ENCODE assay signal across 8 mouse cellular contexts in genomic region chr8:71741687-71742114, GRCm38 (mm10). TPM values are rescaled to one million over a fixed set of nuclear protein-coding genes. Genes with fewer than 3 reads are reported as not detected.
DNase-seq lines count a peak whose midpoint lies in the region; ATAC-seq and TF ChIP-seq lines count a peak whose summit lies in the region.

No protein-coding gene starts in this region.

- peak; percentile 24 for DNase-seq in adrenal gland, adult 2 months
- no peak for DNase-seq in adrenal gland, postnatal 4 days (ENCODE audit: low spot score in 2 of 2)
- DNase-seq in ZHBTc4 (ENCODE audit: low read depth, low spot score), result peak; percentile 95
- DNase-seq in intestine, embryonic 14.5 days (ENCODE audit: low spot score), result no peak
- DNase-seq in lung, embryonic 14.5 days, result peak; percentile 60
- no peak for DNase-seq in gastrocnemius, postnatal 14 days
- no peak for DNase-seq in layer of hippocampus, postnatal 36 days

- no peak overlapping the region for H3K4me3 ChIP-seq in intestine, embryonic 14.5 days (ENCODE audit: low read depth, low read length)
- peak overlapping the region; percentile 8; the same call in 1 of the 2 replicates for H3K4me3 ChIP-seq in lung, embryonic 14.5 days (ENCODE audit: low read depth, low read length)
- peak overlapping the region; percentile 0; the same call in 1 of the 2 replicates for H3K4me3 ChIP-seq in stomach, embryonic 16.5 days (replicated peaks; ENCODE audit: low read length)

- intact Hi-C loops in gastrocnemius, postnatal 14 days (cut with DNase I; ENCODE audit: low total_unique reads), result no loop called here

- H3K36me3 ChIP-seq in intestine, embryonic 14.5 days (ENCODE audit: control insufficient read depth, insufficient read depth, low read length), result no peaks in the 10 kb centered on the region
- no peaks in the 10 kb centered on the region for H3K36me3 ChIP-seq in lung, embryonic 14.5 days (ENCODE audit: insufficient read depth)
- no peaks in the 10 kb centered on the region for H3K36me3 ChIP-seq in stomach, embryonic 16.5 days (ENCODE audit: control insufficient read depth, insufficient read depth, low read length)

- no peak overlapping the region for H3K27ac ChIP-seq in intestine, embryonic 14.5 days (ENCODE audit: low read depth)
- no peak overlapping the region for H3K27ac ChIP-seq in lung, embryonic 14.5 days (ENCODE audit: low read depth)
- no peak overlapping the region for H3K27ac ChIP-seq in stomach, embryonic 16.5 days (ENCODE audit: low read length)

- no peaks in the 10 kb centered on the region for H3K4me1 ChIP-seq in intestine, embryonic 14.5 days (replicated peaks; ENCODE audit: control insufficient read depth, insufficient read depth, low read length)
- no peaks in the 10 kb centered on the region for H3K4me1 ChIP-seq in lung, embryonic 14.5 days (ENCODE audit: insufficient read depth)
- no peaks in the 10 kb centered on the region for H3K4me1 ChIP-seq in stomach, embryonic 16.5 days (ENCODE audit: control insufficient read depth, insufficient read depth, low read length)

- H3K9ac ChIP-seq in intestine, embryonic 14.5 days (ENCODE audit: low read length), result no peak overlapping the region
- H3K9ac ChIP-seq in lung, embryonic 14.5 days, result no peak overlapping the region
- no peak overlapping the region for H3K9ac ChIP-seq in stomach, embryonic 16.5 days (ENCODE audit: low read length)

- H3K4me2 ChIP-seq in intestine, embryonic 14.5 days (ENCODE audit: low read length), result peak overlapping the region; percentile 34
- peak overlapping the region; percentile 53 for H3K4me2 ChIP-seq in lung, embryonic 14.5 days
- peak overlapping the region; percentile 42 for H3K4me2 ChIP-seq in stomach, embryonic 16.5 days (ENCODE audit: low read depth, low read length)

- H3K27me3 ChIP-seq in intestine, embryonic 14.5 days (replicated peaks; ENCODE audit: control insufficient read depth, insufficient read depth, low read length), result no peaks in the 10 kb centered on the region
- H3K27me3 ChIP-seq in lung, embryonic 14.5 days (ENCODE audit: insufficient read depth, low read length), result no peaks in the 10 kb centered on the region
- H3K27me3 ChIP-seq in stomach, embryonic 16.5 days (ENCODE audit: control insufficient read depth, insufficient read depth, low read length), result no peaks in the 10 kb centered on the region

- H3K9me3 ChIP-seq in intestine, embryonic 14.5 days (ENCODE audit: control insufficient read depth, low read length), result no peaks in the 10 kb centered on the region
- no peaks in the 10 kb centered on the region for H3K9me3 ChIP-seq in lung, embryonic 14.5 days (ENCODE audit: low read depth, low read length)
- H3K9me3 ChIP-seq in stomach, embryonic 16.5 days (replicated peaks; ENCODE audit: control insufficient read depth, low read length), result no peaks in the 10 kb centered on the region

- no peak for TF ChIP-seq CTCF in lung, embryonic 14.5 days (IDR thresholded peaks at IDR 0.05; ENCODE audit: low read depth)

- peak; percentile 65 for ATAC-seq in intestine, embryonic 14.5 days (replicated peaks; ENCODE audit: low FRiP score, low TSS enrichment, low read depth)
- ATAC-seq in lung, embryonic 14.5 days (ENCODE audit: insufficient read depth), result peak; percentile 83
- ATAC-seq in stomach, embryonic 16.5 days (ENCODE audit: insufficient read depth, low FRiP score), result peak; percentile 61; the same call in 1 of the 2 replicates

- 5% methylated on average over 19 of the region's 19 CpGs for WGBS in intestine, embryonic 14.5 days
- WGBS in lung, embryonic 14.5 days, result 5% methylated on average over 19 of the region's 19 CpGs
- WGBS in stomach, embryonic 16.5 days, result 4% methylated on average over 19 of the region's 19 CpGs

RNA-seq across cellular contexts. Expression of gene Fcho1, which starts 16.2 kb away (rescaled TPM):
- total RNA-seq in adrenal gland, adult 2 months (2021), result 1 to 10 TPM; 1.8 to 2.7 TPM
- 8.2 and 10.6 TPM in 2 replicates for polyA plus RNA-seq in adrenal gland, adult 2 months (2012; rRNA removed)
- 1 to 10 TPM; 8.4 to 9.8 TPM for total RNA-seq in adrenal gland, postnatal 4 days (2021)
- polyA plus RNA-seq in intestine, embryonic 14.5 days (2014; fragmentation: Nextera tagmentation; extraction: Ambion mirVana), result 5.8 and 6.9 TPM in 2 replicates
- 3.9 and 4.5 TPM in 2 replicates for polyA plus RNA-seq in lung, embryonic 14.5 days (2014; fragmentation: Nextera tagmentation; extraction: Ambion mirVana)
- 6.1 and 7.0 TPM in 2 replicates for polyA plus RNA-seq in stomach, embryonic 16.5 days (2015; fragmentation: Nextera tagmentation; extraction: Ambion mirVana)
- under 1 TPM; 0.39 to 0.53 TPM for total RNA-seq in gastrocnemius, postnatal 14 days (2021)
- total RNA-seq in layer of hippocampus, postnatal 36 days (2021), result 100 to 1,000 TPM; 103 to 114 TPM

RNA-seq across cellular contexts. Expression of gene B3gnt3, which starts 40.1 kb away (rescaled TPM):
- 1 to 10 TPM; 4.4 to 5.7 TPM for total RNA-seq in adrenal gland, adult 2 months (2021)
- polyA plus RNA-seq in adrenal gland, adult 2 months (2012; rRNA removed), result 14.4 and 17.5 TPM in 2 replicates
- total RNA-seq in adrenal gland, postnatal 4 days (2021), result 1 to 10 TPM; 4.4 to 5.0 TPM
- 6.9 and 8.4 TPM in 2 replicates for polyA plus RNA-seq in intestine, embryonic 14.5 days (2014; fragmentation: Nextera tagmentation; extraction: Ambion mirVana)
- polyA plus RNA-seq in lung, embryonic 14.5 days (2014; fragmentation: Nextera tagmentation; extraction: Ambion mirVana), result 2.1 and 2.3 TPM in 2 replicates
- polyA plus RNA-seq in stomach, embryonic 16.5 days (2015; fragmentation: Nextera tagmentation; extraction: Ambion mirVana), result 12.2 and 15.0 TPM in 2 replicates
- 1 to 10 TPM; 5.2 to 5.5 TPM for total RNA-seq in gastrocnemius, postnatal 14 days (2021)
- under 1 TPM; 0.40 to 0.91 TPM for total RNA-seq in layer of hippocampus, postnatal 36 days (2021)

RNA-seq across cellular contexts. Expression of gene Insl3, which starts 52.7 kb away (rescaled TPM):
- 1 to 10 TPM; 7.1 to 7.5 TPM for total RNA-seq in adrenal gland, adult 2 months (2021)
- polyA plus RNA-seq in adrenal gland, adult 2 months (2012; rRNA removed), result 39.2 and 39.3 TPM in 2 replicates
- 1 to 10 TPM; 6.8 to 8.5 TPM for total RNA-seq in adrenal gland, postnatal 4 days (2021)
- 0.98 and 1.4 TPM in 2 replicates for polyA plus RNA-seq in intestine, embryonic 14.5 days (2014; fragmentation: Nextera tagmentation; extraction: Ambion mirVana)
- polyA plus RNA-seq in lung, embryonic 14.5 days (2014; fragmentation: Nextera tagmentation; extraction: Ambion mirVana), result 0.87 and 1.0 TPM in 2 replicates
- polyA plus RNA-seq in stomach, embryonic 16.5 days (2015; fragmentation: Nextera tagmentation; extraction: Ambion mirVana), result 1.1 and 1.7 TPM in 2 replicates
- 1 to 10 TPM; 1.1 to 1.5 TPM for total RNA-seq in gastrocnemius, postnatal 14 days (2021)
- 1 to 10 TPM in 1 of 2 experiments, not detected in 1; 3.6 TPM for total RNA-seq in layer of hippocampus, postnatal 36 days (2021)

Comparison
In these comparisons a context has a peak if more than half of its experiments do, and no peak if none do; other contexts are left out.
1. DNase-seq: peak in adrenal gland, adult 2 months (single experiment), ZHBTc4 (single experiment) and lung, embryonic 14.5 days (single experiment); none in adrenal gland, postnatal 4 days (0 of 2), intestine, embryonic 14.5 days (single experiment), gastrocnemius, postnatal 14 days (single experiment) and layer of hippocampus, postnatal 36 days (0 of 2).
2. RNA of gene Fcho1, which starts 16.2 kb away (total RNA-seq): 103 to 114 TPM in layer of hippocampus, postnatal 36 days; 8.4 to 9.8 TPM in adrenal gland, postnatal 4 days, 1.8 to 2.7 TPM in adrenal gland, adult 2 months and 0.39 to 0.53 TPM in gastrocnemius, postnatal 14 days; every median in the first group is over 4 times any median in the second.
3. Peak in every context shown above with its lines, with median percentiles within 50 percentile points of each other: ATAC-seq and H3K4me2 ChIP-seq.